Mouse (Mus musculus) neural tube, embryonic 14.5 days (tissue): ENCODE measurements around the gene Crebl2. TPM values are rescaled to one million over a fixed set of nuclear protein-coding genes. Genes with fewer than 3 reads are reported as not detected.

ENCODE experiments used
- ATAC-seq: fragments of 200-750 bp; cut with Nextera tagmentation; 2 replicates; pipeline ENCODE4 v1.8.0; 2017; ENCODE audit warnings: low read depth, mild to moderate bottlenecking, moderate TSS enrichment, moderate library complexity
- H3K27ac ChIP-seq: fragments of 300-500 bp; sonication (generic); 2 replicates; pipeline ENCODE4 v1.5.1; 2014; ENCODE audit warnings: low read depth, mild to moderate bottlenecking, control low read depth, low read length, moderate library complexity, mixed read lengths
- H3K27me3 ChIP-seq: fragments of 300-500 bp; sonication (generic); 2 replicates; pipeline ENCODE4 v1.6.1; 2014; ENCODE audit warnings: low read length; ENCODE audit not compliant: control insufficient read depth, insufficient read depth
- H3K36me3 ChIP-seq: fragments of 300-500 bp; sonication (generic); 2 replicates; pipeline ENCODE4 v1.6.1; 2014; ENCODE audit warnings: low read length, mixed read lengths; ENCODE audit not compliant: control insufficient read depth, insufficient read depth
- H3K4me1 ChIP-seq: fragments of 300-500 bp; sonication (generic); 2 replicates; pipeline ENCODE4 v1.6.1; 2014; ENCODE audit warnings: low read length; ENCODE audit not compliant: control insufficient read depth, insufficient read depth
- H3K4me2 ChIP-seq: fragments of 300-500 bp; sonication (generic); 2 replicates; pipeline ENCODE4 v1.6.1; 2014; ENCODE audit warnings: mild to moderate bottlenecking, low read depth, low read length, control low read depth
- H3K4me3 ChIP-seq: fragments of 300-500 bp; sonication (generic); 2 replicates; pipeline ENCODE4 v1.5.1; 2014; ENCODE audit warnings: low read depth, low read length, control low read depth, mixed read lengths
- H3K9ac ChIP-seq: fragments of 300-500 bp; sonication (generic); replicated peaks from 2 replicates; pipeline ENCODE4 v1.6.1; 2014; ENCODE audit warnings: low read depth, mild to moderate bottlenecking, control low read depth, low read length, mixed read lengths
- H3K9me3 ChIP-seq: fragments of 300-500 bp; sonication (generic); 2 replicates; pipeline ENCODE4 v1.6.1; 2016; ENCODE audit warnings: low read length; ENCODE audit not compliant: control insufficient read depth
- WGBS: fragments of 180-500 bp; shearing (Covaris S2); extraction: QIAGEN DNeasy Blood & Tissue Kit; methylation state at CpG from one replicate; pipeline ENCODE4 v1.1.7; 2014; 5-methylcytosine and 5-hydroxymethylcytosine counted together
- polyA plus RNA-seq: library from polyadenylated mRNA; unstranded; fragments of >200 nt; fragmentation: Nextera tagmentation; extraction: Ambion mirVana; gene quantifications from 2 replicates; pipeline ENCODE4 v1.2.1, GENCODE M21; 2014

Gene Crebl2
- polyA plus RNA-seq, 1 experiment from 2014 or later, result 4.8 TPM

DNA sequence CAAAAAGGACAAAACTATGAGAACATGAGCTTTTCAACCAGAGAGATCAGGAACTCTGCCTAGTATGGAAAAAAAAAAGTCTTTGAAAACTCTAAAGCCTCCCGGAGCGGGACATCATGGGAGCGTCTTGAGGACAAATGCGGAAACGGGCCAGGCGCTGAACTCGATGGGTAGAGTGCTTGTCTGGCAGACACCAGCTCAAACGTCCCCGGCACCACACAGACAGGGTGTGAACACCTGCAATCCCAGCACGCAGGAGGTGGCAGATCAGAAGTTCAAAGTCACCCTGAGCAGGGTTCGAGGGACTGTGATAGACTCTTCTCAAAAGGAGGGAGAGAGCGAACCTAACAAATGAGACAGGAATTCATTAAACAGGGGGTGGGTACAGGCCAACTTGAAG lies 31.4 kb downstream of the Crebl2 start:
- Histone ChIP-seq H3K4me1 (peaks cover 8% of the 10 kb centered on the region; the same call in 1 of the 2 replicates), H3K9ac (no peak overlapping the region), H3K4me2 (no peak overlapping the region), H3K27ac (no peak overlapping the region), H3K9me3 (no peaks in the 10 kb centered on the region), H3K36me3 (peaks cover 3% of the 10 kb centered on the region; the same call in 1 of the 2 replicates), H3K4me3 (no peak overlapping the region), H3K27me3 (no peaks in the 10 kb centered on the region)
- ATAC-seq, result no peak
- WGBS, result 83% methylated on average over 12 of the region's 12 CpGs

DNA sequence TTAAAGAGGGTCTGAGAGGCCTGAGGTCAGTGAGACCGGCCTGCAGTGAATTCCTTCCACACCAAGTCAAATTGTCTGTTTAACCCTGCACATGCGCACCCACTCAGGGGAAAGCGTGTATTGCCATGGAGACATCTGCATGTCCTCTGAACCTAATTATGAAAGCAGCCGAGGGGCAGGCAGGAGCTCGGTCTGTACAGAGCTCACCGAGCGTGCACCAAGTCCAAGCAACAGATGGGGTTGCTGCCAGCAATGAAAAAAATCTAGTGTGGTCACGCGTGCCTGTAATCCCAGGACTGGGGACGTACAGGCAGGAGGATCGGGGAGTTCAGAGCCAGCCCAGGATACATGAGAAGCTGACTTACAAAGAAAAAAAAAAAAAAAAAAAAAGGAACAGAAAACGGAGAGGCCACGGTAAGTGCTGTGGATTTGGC lies 32.7 kb downstream of the Crebl2 start:
- peaks cover 8% of the 10 kb centered on the region; the same call in 1 of the 2 replicates for H3K4me1 ChIP-seq
- H3K4me3 ChIP-seq, result peak overlapping the region; percentile 18
- H3K9ac ChIP-seq, result no peak overlapping the region; the same call in 1 of the 2 replicates
- no peaks in the 10 kb centered on the region for H3K27me3 ChIP-seq
- peaks cover 6% of the 10 kb centered on the region; the same call in 1 of the 2 replicates for H3K36me3 ChIP-seq
- H3K9me3 ChIP-seq, result no peaks in the 10 kb centered on the region
- whole genome bisulfite sequencing, result 7% methylated on average over 13 of the region's 13 CpGs
- peak; percentile 79 for ATAC-seq
- peak overlapping the region; percentile 66 for H3K27ac ChIP-seq
- H3K4me2 ChIP-seq, result peak overlapping the region; percentile 46

GRCm38 (mm10) chr6:134863146-134863545 lies 33.2 kb downstream of the Crebl2 start:
- peak overlapping the region; percentile 46 for H3K4me2 ChIP-seq
- H3K4me3 ChIP-seq, result peak overlapping the region; percentile 18
- peaks cover 8% of the 10 kb centered on the region; the same call in 1 of the 2 replicates for H3K4me1 ChIP-seq
- H3K27ac ChIP-seq, result peak overlapping the region; percentile 66; the same call in 1 of the 2 replicates
- H3K27me3 ChIP-seq, result no peaks in the 10 kb centered on the region
- H3K9me3 ChIP-seq, result no peaks in the 10 kb centered on the region
- ATAC-seq, result peak; percentile 93
- peaks cover 9% of the 10 kb centered on the region; the same call in 1 of the 2 replicates for H3K36me3 ChIP-seq
- under 1% methylated on average over 19 of the region's 19 CpGs for WGBS
- no peak overlapping the region; the same call in 1 of the 2 replicates for H3K9ac ChIP-seq

GRCm38 (mm10) chr6:134866113-134866512 lies 36.2 kb downstream of the Crebl2 start:
- H3K4me1 ChIP-seq, result peaks cover 8% of the 10 kb centered on the region; the same call in 1 of the 2 replicates
- no peak overlapping the region for H3K4me3 ChIP-seq
- no peaks in the 10 kb centered on the region for H3K27me3 ChIP-seq
- H3K27ac ChIP-seq, result no peak overlapping the region
- 93% methylated on average over 7 of the region's 7 CpGs for WGBS
- no peak overlapping the region for H3K4me2 ChIP-seq
- H3K36me3 ChIP-seq, result peaks cover 25% of the 10 kb centered on the region
- no peak overlapping the region for H3K9ac ChIP-seq
- no peaks in the 10 kb centered on the region for H3K9me3 ChIP-seq
- ATAC-seq, result no peak

DNA sequence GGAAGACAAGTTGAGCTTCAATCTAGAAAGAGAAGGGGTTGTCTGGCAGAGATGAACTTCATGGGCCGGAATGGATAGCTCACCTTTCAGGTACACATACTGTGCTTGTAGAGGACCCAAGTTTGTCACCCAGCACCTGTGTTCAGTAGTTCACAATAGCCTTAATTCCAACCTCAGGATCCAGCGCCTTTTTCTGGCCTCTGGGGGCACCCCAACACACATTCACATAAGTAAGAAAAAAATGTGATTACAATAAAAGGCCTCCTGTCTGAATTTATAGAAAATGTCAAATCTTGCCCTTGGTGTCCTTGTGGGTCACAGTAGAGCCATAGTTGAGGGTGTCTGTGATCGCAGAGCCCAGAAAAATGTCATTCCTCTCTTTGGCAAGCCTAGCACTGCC lies 37.4 kb downstream of the Crebl2 start:
- H3K27ac ChIP-seq, result no peak overlapping the region
- peaks cover 5% of the 10 kb centered on the region; the same call in 1 of the 2 replicates for H3K4me1 ChIP-seq
- ATAC-seq, result no peak
- no peak overlapping the region for H3K9ac ChIP-seq
- peaks cover 26% of the 10 kb centered on the region for H3K36me3 ChIP-seq
- H3K4me3 ChIP-seq, result no peak overlapping the region
- no peaks in the 10 kb centered on the region for H3K9me3 ChIP-seq
- WGBS, result 94% methylated on average over 3 of the region's 3 CpGs
- H3K27me3 ChIP-seq, result no peaks in the 10 kb centered on the region
- H3K4me2 ChIP-seq, result no peak overlapping the region

DNA sequence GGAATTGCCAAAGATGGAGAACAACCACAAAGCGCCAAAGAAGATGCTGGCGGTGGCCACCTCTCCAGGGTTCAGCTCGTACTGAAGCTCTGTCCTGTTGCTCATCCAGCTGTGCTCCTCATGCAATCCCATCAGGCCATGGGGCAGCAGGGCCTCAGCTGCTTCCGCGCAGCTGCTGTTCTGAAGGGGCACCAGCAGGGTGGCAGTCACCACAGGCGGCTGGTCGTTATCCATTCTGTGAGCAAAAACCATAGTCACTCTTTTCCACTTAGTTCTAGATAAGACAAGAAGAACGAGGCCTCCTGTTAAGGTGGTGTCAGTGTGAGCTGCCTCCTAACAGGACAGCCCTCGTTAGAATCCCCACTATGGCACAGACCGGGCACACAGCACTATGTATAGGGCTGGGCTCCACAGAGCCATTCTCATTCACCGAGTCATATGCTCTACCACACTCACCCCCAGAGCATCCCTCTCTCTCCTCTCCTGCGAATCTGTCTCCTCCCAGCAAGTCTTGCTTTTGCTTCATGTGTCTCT lies 40.3 kb downstream of the Crebl2 start:
- no peak overlapping the region for H3K4me3 ChIP-seq
- H3K27me3 ChIP-seq, result no peaks in the 10 kb centered on the region
- peaks cover 26% of the 10 kb centered on the region for H3K36me3 ChIP-seq
- H3K27ac ChIP-seq, result no peak overlapping the region
- 93% methylated on average over 12 of the region's 12 CpGs for WGBS
- no peak overlapping the region for H3K9ac ChIP-seq
- H3K9me3 ChIP-seq, result no peaks in the 10 kb centered on the region
- no peak for ATAC-seq
- no peak overlapping the region for H3K4me2 ChIP-seq
- no peaks in the 10 kb centered on the region for H3K4me1 ChIP-seq

DNA sequence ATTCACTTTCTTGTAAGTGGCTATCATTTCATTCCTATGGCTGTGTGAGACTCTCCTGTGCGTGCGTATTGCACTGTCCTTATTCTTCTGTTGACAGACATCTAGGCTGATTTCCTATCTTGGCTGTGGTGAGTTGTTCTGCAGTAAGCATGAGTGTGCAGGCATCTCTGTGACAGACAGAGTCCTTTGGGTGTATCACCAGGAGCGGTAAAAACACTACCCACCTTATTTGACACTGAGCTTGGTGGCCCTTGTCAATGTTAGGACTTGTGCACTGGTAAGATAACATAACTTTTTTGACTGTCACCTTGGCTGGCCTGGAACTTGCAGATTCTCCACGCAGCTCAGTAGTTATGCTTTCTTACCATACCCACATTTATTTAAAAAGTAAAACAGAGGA lies 40.9 kb downstream of the Crebl2 start:
- no peak overlapping the region for H3K4me3 ChIP-seq
- no peaks in the 10 kb centered on the region for H3K9me3 ChIP-seq
- H3K27me3 ChIP-seq, result no peaks in the 10 kb centered on the region
- WGBS, result 96% methylated on average over 4 of the region's 4 CpGs
- ATAC-seq, result no peak
- peaks cover 26% of the 10 kb centered on the region for H3K36me3 ChIP-seq
- no peak overlapping the region for H3K4me2 ChIP-seq
- no peak overlapping the region for H3K27ac ChIP-seq
- H3K4me1 ChIP-seq, result no peaks in the 10 kb centered on the region
- no peak overlapping the region for H3K9ac ChIP-seq

- 68% methylated on average over 2 of the region's 2 CpGs for WGBS
- no peak for ATAC-seq
- Histone ChIP-seq H3K4me3 (no peak overlapping the region), H3K27ac (no peak overlapping the region), H3K36me3 (peaks cover 26% of the 10 kb centered on the region), H3K9me3 (no peaks in the 10 kb centered on the region), H3K27me3 (no peaks in the 10 kb centered on the region), H3K9ac (no peak overlapping the region), H3K4me1 (no peaks in the 10 kb centered on the region), H3K4me2 (no peak overlapping the region)
Observed at GRCm38 (mm10) chr6:134872236-134872635, 42.3 kb downstream of the Crebl2 start.

DNA sequence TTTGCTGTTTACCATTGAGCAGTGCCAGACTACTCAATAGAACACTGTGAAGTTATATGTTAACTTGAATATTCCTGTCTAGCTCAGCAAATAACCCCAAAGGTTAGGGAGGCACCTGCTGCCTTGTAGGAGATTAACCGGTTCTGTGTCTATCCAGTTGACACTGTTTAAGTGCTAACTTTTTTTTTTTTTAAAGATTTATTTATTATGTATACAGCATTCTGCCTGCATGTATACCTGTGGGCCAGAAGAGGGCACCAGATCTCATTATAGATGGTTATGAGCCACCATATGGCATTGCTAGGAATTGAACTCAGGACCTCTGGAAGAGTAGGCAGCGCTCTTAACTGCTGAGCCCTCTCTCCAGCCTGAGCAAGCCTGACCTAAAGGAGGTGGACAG lies 43.1 kb downstream of the Crebl2 start:
- Histone ChIP-seq H3K4me1 (no peaks in the 10 kb centered on the region), H3K4me2 (no peak overlapping the region), H3K27ac (no peak overlapping the region), H3K36me3 (peaks cover 21% of the 10 kb centered on the region), H3K4me3 (no peak overlapping the region), H3K27me3 (no peaks in the 10 kb centered on the region), H3K9me3 (no peaks in the 10 kb centered on the region), H3K9ac (no peak overlapping the region)
- 85% methylated on average over 2 of the region's 2 CpGs for WGBS
- no peak for ATAC-seq
